Mouse (Mus musculus) cortical plate, adult 2 months (tissue): ENCODE measurements around the gene Aph1a. TPM values are rescaled to one million over a fixed set of nuclear protein-coding genes. Genes with fewer than 3 reads are reported as not detected.
"Not testable (repeated sequence)": the region's sequence is repeated elsewhere in the genome, so short reads cannot be mapped to it uniquely, and the experiment has no call there.

Experiments used
- H3K27ac ChIP-seq: fragments of 200-500 bp; 2 replicates; pipeline ENCODE4 v1.5.1; 2012; ENCODE audit warnings: low read length, control low read depth, inconsistent platforms; ENCODE audit not compliant: insufficient read depth
- H3K4me1 ChIP-seq: fragments of 200-500 bp; 2 replicates; pipeline ENCODE4 v1.6.1; 2011; ENCODE audit warnings: low read length; ENCODE audit not compliant: control insufficient read depth, insufficient read depth
- H3K4me3 ChIP-seq: fragments of 200-500 bp; 2 replicates; pipeline ENCODE4 v1.5.1; 2011; ENCODE audit warnings: mild to moderate bottlenecking, low read length, control low read depth; ENCODE audit not compliant: insufficient read depth
- CTCF ChIP-seq: fragments of 200-500 bp; IDR thresholded peaks from 2 replicates; pipeline ENCODE4 v1.5.1; 2011; ENCODE audit warnings: mild to moderate bottlenecking, control low read depth, low read length; ENCODE audit not compliant: insufficient read depth; ENCODE audit errors: extremely low read depth
- POLR2A ChIP-seq: fragments of 200-500 bp; IDR thresholded peaks from 2 replicates; pipeline ENCODE4 v1.6.1; 2011; ENCODE audit warnings: mild to moderate bottlenecking, low read length, control low read depth; ENCODE audit not compliant: insufficient read depth; ENCODE audit errors: extremely low read depth
- polyA plus RNA-seq: library from polyadenylated mRNA; depleted of rRNA; stranded (reverse); fragments of >200 nt; gene quantifications from 2 replicates; pipeline ENCODE4 v1.2.3, GENCODE M21; 2012

Aph1a gene
- polyA plus RNA-seq, 1 experiment = 68.6 TPM

DNA sequence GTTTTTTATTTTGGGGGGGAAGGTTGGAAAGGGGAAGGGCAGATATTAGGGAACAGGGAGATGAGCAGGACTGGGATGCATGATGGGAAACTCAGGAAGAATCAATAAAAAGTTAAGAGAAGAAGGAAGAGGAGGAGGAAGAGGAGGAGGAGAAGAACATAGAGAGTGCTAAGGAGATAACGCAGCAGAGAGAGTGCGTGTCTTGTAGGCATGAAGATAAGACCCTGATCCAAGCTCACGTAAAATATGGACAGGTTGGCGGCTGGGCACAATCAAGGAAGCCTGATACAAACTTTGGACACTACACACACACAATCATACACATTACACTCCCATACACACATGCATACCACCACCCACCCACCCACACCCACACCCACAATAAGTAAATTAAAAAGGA is 20.9 kb downstream of the Aph1a start:
- Histone ChIP-seq H3K4me1 (no peaks in the 10 kb centered on the region), H3K27ac (no peak overlapping the region), H3K4me3 (no peak overlapping the region)
- TF ChIP-seq POLR2A (no peak), CTCF (no peak)

DNA sequence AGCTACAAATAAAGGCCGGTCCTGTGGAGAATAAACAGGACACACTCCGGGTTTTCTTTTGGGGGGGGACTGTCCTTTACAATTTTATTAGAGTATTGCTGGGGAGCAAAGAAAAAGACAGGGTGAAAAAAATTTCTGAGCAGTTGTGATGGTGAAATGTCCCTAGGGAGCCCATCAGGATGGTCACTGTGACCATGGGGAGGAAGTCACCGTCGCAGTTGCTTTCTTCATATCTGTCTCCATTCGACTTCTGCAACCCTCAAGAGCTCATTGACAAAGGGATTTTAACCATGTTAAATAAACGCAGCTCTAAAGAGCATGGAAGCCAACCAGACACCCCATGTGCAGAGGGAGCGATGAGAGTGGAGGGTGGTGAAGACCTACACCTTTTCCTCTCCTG is 23.0 kb downstream of the Aph1a start:
- no peak overlapping the region for H3K4me3 ChIP-seq
- H3K4me1 ChIP-seq = no peaks in the 10 kb centered on the region
- H3K27ac ChIP-seq = no peak overlapping the region
- no peak for TF ChIP-seq POLR2A
- TF ChIP-seq CTCF = no peak

DNA sequence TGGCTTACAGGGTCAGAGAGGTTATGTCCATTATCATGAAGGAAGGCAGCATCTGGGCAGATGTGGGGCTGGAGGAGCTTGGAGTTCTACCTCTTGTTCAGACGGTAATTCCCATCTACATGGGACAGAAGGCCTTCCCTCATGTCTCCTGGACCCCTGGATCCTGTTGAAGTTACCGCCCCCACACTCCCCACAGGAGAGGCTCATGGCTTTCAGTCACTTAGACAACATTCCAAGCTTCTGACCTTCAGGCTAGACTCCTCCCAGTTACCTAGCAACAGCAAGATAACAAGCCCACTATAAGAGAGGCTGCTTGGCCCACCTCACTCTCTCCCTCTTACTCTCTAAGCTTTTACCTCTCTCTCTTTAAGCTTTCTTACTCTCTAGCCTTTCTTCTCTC is 26.8 kb downstream of the Aph1a start:
- not testable (repeated sequence) for H3K4me3 ChIP-seq, H3K4me1 ChIP-seq, H3K27ac ChIP-seq

DNA sequence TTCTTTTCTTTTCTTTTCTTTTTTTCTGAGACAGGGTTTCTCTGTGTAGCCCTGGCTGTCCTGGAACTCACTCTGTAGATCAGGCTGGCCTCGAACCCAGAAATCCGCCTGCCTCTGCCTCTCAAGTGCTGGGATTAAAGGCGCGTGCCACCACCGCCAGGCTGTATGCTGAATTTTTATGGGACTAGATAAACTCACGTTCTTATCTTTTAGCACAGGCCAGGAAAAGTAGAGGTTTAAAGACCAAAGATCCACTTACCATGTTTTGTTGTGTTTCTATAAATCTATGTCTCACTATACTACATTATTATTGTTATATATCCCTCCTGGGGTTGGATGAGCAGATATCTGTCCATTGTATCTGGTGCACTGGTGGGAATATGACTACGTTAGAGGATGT is 29.7 kb downstream of the Aph1a start:
- not testable (repeated sequence) for H3K27ac ChIP-seq, H3K4me3 ChIP-seq, H3K4me1 ChIP-seq

DNA sequence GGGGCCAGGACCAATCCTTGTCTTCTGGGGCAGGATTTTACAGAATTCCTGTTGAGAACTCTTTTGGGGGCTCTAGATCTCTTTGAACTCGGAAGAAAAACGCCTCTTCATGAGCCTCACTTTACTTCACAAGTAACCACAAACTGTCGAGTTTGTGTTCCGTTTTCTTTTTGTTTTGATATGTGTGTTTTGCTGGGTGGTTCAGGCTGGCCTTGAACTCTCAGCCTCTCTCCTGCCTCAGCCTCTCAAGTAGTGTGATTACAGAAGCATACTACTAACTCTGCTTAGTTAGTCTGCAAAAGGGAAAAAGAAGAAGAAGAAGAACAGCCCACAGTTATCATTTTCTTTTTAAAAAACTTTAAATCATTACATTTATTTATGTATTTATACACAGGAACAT is 30.4 kb downstream of the Aph1a start:
- Histone ChIP-seq H3K27ac (no peak overlapping the region), H3K4me1 (no peaks in the 10 kb centered on the region), H3K4me3 (no peak overlapping the region)
- TF ChIP-seq POLR2A (no peak), CTCF (no peak)

DNA sequence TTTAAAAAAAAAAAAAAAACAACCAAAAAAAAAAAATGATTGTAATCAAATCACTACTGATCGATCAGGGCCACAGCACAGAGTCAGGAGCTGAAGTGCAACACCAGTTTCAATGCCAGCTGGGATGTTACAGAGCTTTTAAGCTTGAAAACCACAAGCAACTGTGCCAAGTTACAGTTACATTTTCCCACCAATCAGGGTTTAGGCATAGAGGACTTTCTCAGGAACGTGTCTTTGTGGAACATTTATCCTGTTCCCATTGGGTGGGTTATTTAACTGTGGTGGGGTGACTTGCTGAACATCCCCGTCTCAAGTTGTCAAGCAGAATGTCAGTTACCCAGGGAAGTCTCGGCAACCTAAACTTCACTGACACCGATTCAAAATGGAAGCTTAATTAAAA is 31.3 kb downstream of the Aph1a start:
- no peak for TF ChIP-seq POLR2A
- no peak for TF ChIP-seq CTCF
- H3K4me3 ChIP-seq = no peak overlapping the region
- H3K4me1 ChIP-seq = no peaks in the 10 kb centered on the region
- H3K27ac ChIP-seq = no peak overlapping the region

DNA sequence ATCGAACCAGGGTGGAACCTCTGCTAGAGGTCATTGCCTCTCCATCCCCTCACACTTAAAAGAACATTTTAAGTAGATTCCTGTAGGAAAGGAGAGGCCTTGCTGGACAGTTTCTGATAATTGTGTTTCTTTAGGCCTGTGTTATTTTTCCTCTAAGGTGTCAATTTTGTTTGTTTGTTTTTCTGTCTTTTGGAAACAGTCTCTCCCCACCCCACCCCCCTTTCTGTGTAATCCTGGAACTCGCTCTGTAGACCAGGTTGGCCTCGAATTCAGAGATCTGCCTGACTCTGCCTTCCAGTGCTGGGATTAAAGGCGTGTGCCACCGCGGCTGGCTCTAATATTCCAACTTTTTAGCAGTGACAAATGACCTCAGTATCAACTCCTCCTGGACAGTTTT is 34.5 kb downstream of the Aph1a start:
- Histone ChIP-seq H3K4me1 (no peaks in the 10 kb centered on the region), H3K4me3 (peak overlapping the region; percentile 25; the same call in 1 of the 2 replicates), H3K27ac (no peak overlapping the region)
- no peak for TF ChIP-seq CTCF
- no peak for TF ChIP-seq POLR2A

DNA sequence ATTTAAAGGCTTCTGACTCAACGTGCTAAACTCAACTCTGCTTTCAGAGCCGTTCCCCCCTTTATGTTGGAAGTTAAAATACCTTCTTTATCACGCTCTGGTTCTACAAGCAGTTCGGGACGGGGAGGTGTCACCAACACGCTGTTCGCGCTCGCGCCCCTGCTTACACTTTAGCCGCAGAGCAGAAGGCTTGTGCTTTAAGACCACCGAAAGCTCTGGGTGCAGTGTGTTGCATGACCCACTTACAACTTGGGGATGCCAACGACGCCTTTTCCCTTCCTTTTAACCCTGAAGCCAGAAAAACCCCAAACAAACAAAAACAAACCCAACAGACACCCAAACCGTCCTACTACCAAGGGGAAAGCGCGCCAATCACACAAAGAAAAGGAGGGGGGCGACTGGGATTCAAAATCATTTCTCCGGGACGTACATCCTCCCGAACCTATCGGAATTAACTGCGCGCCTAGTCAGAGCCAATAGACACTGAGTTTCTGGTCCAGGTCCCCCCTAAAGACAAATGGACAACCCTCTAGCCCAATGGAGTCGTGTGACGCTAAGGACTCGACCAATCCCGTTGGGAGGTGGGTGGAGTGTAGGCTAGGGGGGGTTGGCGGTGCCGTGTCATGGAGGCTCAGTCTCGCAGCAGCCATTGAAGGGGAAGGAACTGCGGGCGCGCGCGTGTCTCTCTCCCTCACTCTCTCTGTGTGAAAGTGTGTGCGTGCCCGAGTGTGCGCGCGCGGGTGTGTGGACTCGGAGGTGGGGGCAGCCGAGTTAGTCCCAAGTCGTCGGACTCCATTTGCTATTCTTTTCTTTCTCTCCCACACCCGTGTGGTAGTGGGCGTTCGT is 35.1 kb downstream of the Aph1a start, which contains the start of gene Anp32e:
Gene Anp32e, plus strand, starts transcription at position 589 of the 846 bp plus-strand sequence.
- Histone ChIP-seq H3K27ac (peak within 1 kb of the TSS; percentile 17; the same call in 1 of the 2 replicates), H3K4me3 (peak within 1 kb of the TSS; percentile 52), H3K4me1 (no peaks in the 10 kb centered on the region)
- peak; percentile 95 for TF ChIP-seq POLR2A
- TF ChIP-seq CTCF = no peak

DNA sequence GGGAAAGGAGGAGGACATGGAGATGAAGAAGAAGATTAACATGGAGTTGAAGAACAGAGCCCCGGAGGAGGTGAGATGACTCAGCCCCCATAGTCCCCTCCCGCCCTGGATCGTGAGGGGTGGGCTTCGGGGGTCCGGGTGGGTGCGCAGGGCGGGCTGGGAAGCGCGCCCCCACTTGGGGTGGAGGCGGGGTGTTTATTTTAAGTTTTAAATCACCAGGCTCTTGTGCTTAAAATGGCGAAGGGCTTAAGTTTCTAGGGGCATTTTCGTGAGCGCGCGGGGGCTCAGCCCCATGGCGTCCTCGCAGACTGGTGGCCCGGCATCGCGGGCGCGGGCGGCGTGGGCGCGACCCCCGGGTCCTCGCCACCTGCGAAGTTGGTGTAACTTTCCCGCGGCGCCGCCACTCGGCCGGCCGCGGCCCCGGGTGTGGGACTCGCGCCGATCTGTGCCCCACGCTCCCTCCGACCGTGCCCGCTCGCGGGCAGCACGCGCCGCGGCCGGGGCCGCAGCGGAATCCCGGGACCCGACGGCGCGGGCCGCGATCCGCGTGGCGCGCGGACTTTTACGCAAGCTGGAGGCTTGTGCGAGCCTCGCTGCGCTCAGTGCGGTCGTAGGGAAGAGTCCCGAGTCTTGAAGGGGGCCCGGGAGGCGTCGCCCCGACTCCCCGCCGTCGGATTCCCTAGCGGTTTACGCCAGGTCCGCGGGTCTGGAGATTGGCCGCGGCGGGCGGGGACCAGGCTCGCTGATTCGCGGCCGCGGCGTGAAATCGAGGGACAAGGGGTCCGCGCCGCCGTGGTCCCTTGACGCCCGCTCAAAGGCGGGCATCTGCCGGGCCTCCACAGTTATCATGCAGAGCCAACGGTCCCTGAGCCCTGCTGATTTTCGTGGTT is 36.1 kb downstream of the Aph1a start:
- Histone ChIP-seq H3K4me1 (no peaks in the 10 kb centered on the region), H3K4me3 (peak overlapping the region; percentile 52), H3K27ac (peak overlapping the region; percentile 17; the same call in 1 of the 2 replicates)
- TF ChIP-seq CTCF = no peak
- no peak for TF ChIP-seq POLR2A

DNA sequence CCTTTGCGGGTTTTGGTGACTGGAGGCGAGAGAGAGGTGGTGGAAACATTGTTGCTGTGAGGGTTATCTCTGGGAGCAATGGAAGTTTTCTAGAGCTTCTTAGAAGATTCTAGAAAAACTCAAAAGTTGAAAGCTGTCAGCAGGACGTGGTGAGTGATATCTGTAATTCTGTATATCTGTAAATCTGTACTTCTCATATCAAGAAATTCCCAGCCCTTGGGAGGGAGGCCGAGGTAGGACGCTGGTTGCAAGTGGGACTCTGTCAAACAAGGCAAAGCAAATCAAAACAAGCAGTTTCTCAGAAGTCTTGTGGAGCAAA is 36.7 kb downstream of the Aph1a start:
- Histone ChIP-seq H3K27ac (no peak overlapping the region), H3K4me1 (no peaks in the 10 kb centered on the region), H3K4me3 (peak overlapping the region; percentile 52)
- no peak for TF ChIP-seq POLR2A
- TF ChIP-seq CTCF = no peak
